Mouse (Mus musculus) heart, embryonic 11.5 days (tissue): ENCODE measurements around the gene Renbp. TPM values are rescaled to one million over a fixed set of nuclear protein-coding genes. Genes with fewer than 3 reads are reported as not detected.

ENCODE experiments used
- ATAC-seq: fragments of 200-750 bp; cut with Nextera tagmentation; replicated peaks from 2 replicates; pipeline ENCODE4 v1.8.0; 2017; ENCODE audit warnings: moderate library complexity; ENCODE audit not compliant: insufficient number of reproducible peaks, low FRiP score, low TSS enrichment
- H3K27ac ChIP-seq: fragments of 300-500 bp; sonication (generic); 2 replicates; pipeline ENCODE4 v1.5.1; 2014; ENCODE audit warnings: mild to moderate bottlenecking, low read depth, low read length
- H3K27me3 ChIP-seq: fragments of 300-500 bp; sonication (generic); 2 replicates; pipeline ENCODE4 v1.6.1; 2014; ENCODE audit warnings: mild to moderate bottlenecking, low read length, mixed read lengths; ENCODE audit not compliant: control insufficient read depth, insufficient read depth
- H3K36me3 ChIP-seq: fragments of 300-500 bp; sonication (generic); 2 replicates; pipeline ENCODE4 v1.6.1; 2014; ENCODE audit warnings: mild to moderate bottlenecking, low read length, moderate library complexity, mixed read lengths; ENCODE audit not compliant: control insufficient read depth, insufficient read depth
- H3K4me1 ChIP-seq: fragments of 300-500 bp; sonication (generic); 2 replicates; pipeline ENCODE4 v1.6.1; 2014; ENCODE audit warnings: low read length; ENCODE audit not compliant: control insufficient read depth, insufficient read depth
- H3K4me2 ChIP-seq: fragments of 300-500 bp; sonication (generic); 2 replicates; pipeline ENCODE4 v1.6.1; 2014; ENCODE audit warnings: mild to moderate bottlenecking, moderate library complexity
- H3K4me3 ChIP-seq: fragments of 300-500 bp; sonication (generic); 2 replicates; pipeline ENCODE4 v1.5.1; 2014; ENCODE audit warnings: low read depth, low read length
- H3K9ac ChIP-seq: fragments of 300-500 bp; sonication (generic); 2 replicates; pipeline ENCODE4 v1.6.1; 2014; ENCODE audit warnings: mild to moderate bottlenecking, low read depth, low read length, moderate library complexity
- H3K9me3 ChIP-seq: fragments of 300-500 bp; sonication (generic); replicated peaks from 2 replicates; pipeline ENCODE4 v1.6.1; 2016; ENCODE audit warnings: low read length; ENCODE audit not compliant: control insufficient read depth
- WGBS: fragments of 180-500 bp; shearing (Covaris S2); extraction: QIAGEN DNeasy Blood & Tissue Kit; methylation state at CpG from one replicate; pipeline ENCODE4 v1.1.7; 2014; ENCODE audit not compliant: insufficient replicate concordance; 5-methylcytosine and 5-hydroxymethylcytosine counted together
- polyA plus RNA-seq: library from polyadenylated mRNA; unstranded; fragments of >200 nt; fragmentation: Nextera tagmentation; extraction: Ambion mirVana; gene quantifications from 2 replicates; pipeline ENCODE4 v1.2.1, GENCODE M21; 2014

Gene Renbp
- polyA plus RNA-seq, 1 experiment from 2014 or later: 51.6 TPM

GRCm38 (mm10) chrX:73891551-73892152, 39.0 kb downstream of the Renbp start, which contains the start of gene Avpr2:
Avpr2 (plus strand) TSS chrX:73892102.
- WGBS: 74% methylated on average over 6 of the region's 6 CpGs
- H3K36me3 ChIP-seq: no peaks in the 10 kb centered on the region
- no peak within 1 kb of the TSS for H3K27ac ChIP-seq
- no peaks in the 10 kb centered on the region for H3K9me3 ChIP-seq
- no peak within 1 kb of the TSS for H3K4me3 ChIP-seq
- no peak within 1 kb of the TSS for H3K9ac ChIP-seq
- no peaks in the 10 kb centered on the region for H3K4me1 ChIP-seq
- H3K27me3 ChIP-seq: peaks cover 2% of the 10 kb centered on the region; the same call in 1 of the 2 replicates
- ATAC-seq: no peak
- no peak within 1 kb of the TSS for H3K4me2 ChIP-seq

GRCm38 (mm10) chrX:73881463-73881862, 49.2 kb downstream of the Renbp start:
- Histone ChIP-seq H3K36me3 (no peaks in the 10 kb centered on the region), H3K27me3 (peaks cover 27% of the 10 kb centered on the region), H3K4me3 (no peak overlapping the region), H3K4me1 (no peaks in the 10 kb centered on the region), H3K4me2 (no peak overlapping the region; the same call in 1 of the 2 replicates), H3K9ac (no peak overlapping the region), H3K9me3 (no peaks in the 10 kb centered on the region), H3K27ac (no peak overlapping the region)
- ATAC-seq: no peak
- 13% methylated on average over 6 of the region's 6 CpGs for WGBS

- Histone ChIP-seq H3K36me3 (no peaks in the 10 kb centered on the region), H3K4me2 (peak overlapping the region; percentile 63), H3K9ac (no peak overlapping the region), H3K4me1 (no peaks in the 10 kb centered on the region), H3K27ac (no peak overlapping the region), H3K4me3 (peak overlapping the region; percentile 39), H3K27me3 (peaks cover 28% of the 10 kb centered on the region), H3K9me3 (no peaks in the 10 kb centered on the region)
- ATAC-seq: no peak
- WGBS: 22% methylated on average over 16 of the region's 16 CpGs
Measured at GRCm38 (mm10) chrX:73881036-73881427, 49.6 kb downstream of the Renbp start.

GRCm38 (mm10) chrX:73880194-73881035, 50.2 kb downstream of the Renbp start:
- whole genome bisulfite sequencing: 13% methylated on average over 30 of the region's 48 CpGs
- H3K9me3 ChIP-seq: no peaks in the 10 kb centered on the region
- H3K27ac ChIP-seq: no peak overlapping the region
- H3K4me2 ChIP-seq: peak overlapping the region; percentile 63
- H3K36me3 ChIP-seq: no peaks in the 10 kb centered on the region
- H3K4me1 ChIP-seq: no peaks in the 10 kb centered on the region
- H3K4me3 ChIP-seq: peak overlapping the region; percentile 39
- no peak for ATAC-seq
- H3K27me3 ChIP-seq: peaks cover 30% of the 10 kb centered on the region
- no peak overlapping the region for H3K9ac ChIP-seq

GRCm38 (mm10) chrX:73877014-73877413, 53.6 kb downstream of the Renbp start:
- Histone ChIP-seq H3K4me3 (no peak overlapping the region), H3K4me2 (no peak overlapping the region), H3K4me1 (no peaks in the 10 kb centered on the region), H3K27me3 (peaks cover 33% of the 10 kb centered on the region), H3K36me3 (no peaks in the 10 kb centered on the region), H3K9me3 (no peaks in the 10 kb centered on the region), H3K27ac (no peak overlapping the region), H3K9ac (no peak overlapping the region)
- 56% methylated on average over 1 of the region's 1 CpGs for WGBS
- no peak for ATAC-seq

- no peaks in the 10 kb centered on the region for H3K4me1 ChIP-seq
- no peak for ATAC-seq
- H3K27ac ChIP-seq: no peak overlapping the region
- H3K4me3 ChIP-seq: no peak overlapping the region
- H3K9ac ChIP-seq: no peak overlapping the region
- no peaks in the 10 kb centered on the region for H3K36me3 ChIP-seq
- peaks cover 31% of the 10 kb centered on the region for H3K27me3 ChIP-seq
- H3K4me2 ChIP-seq: no peak overlapping the region
- no peaks in the 10 kb centered on the region for H3K9me3 ChIP-seq
- 70% methylated on average over 2 of the region's 2 CpGs for WGBS
Measured at GRCm38 (mm10) chrX:73875881-73876280, 54.8 kb downstream of the Renbp start.

Other genes with a start within 250 kb of the Renbp start
- gene Bcap31, start 214.7 kb downstream of the Renbp start, polyA plus RNA-seq: 171 and 188 TPM in 2 replicates
- gene Abcd1, start 214.3 kb downstream of the Renbp start, polyA plus RNA-seq: 8.1 and 9.2 TPM in 2 replicates
- gene Plxnb3, start 173.8 kb downstream of the Renbp start, polyA plus RNA-seq: 0.16 and 0.27 TPM in 2 replicates
- 52.6 and 57.9 TPM in 2 replicates for gene Srpk3, start 156.4 kb downstream of the Renbp start, polyA plus RNA-seq
- gene Idh3g, start 144.0 kb downstream of the Renbp start, polyA plus RNA-seq: 285 and 302 TPM in 2 replicates
- 159 and 162 TPM in 2 replicates for gene Ssr4, start 143.8 kb downstream of the Renbp start, polyA plus RNA-seq
- 0.33 and 0.46 TPM in 2 replicates for gene Pdzd4, start 105.9 kb downstream of the Renbp start, polyA plus RNA-seq
- not detected in 2 replicates for gene Avpr2, start 38.7 kb downstream of the Renbp start, polyA plus RNA-seq
- gene L1cam, start 34.7 kb downstream of the Renbp start, polyA plus RNA-seq: 1.3 and 2.2 TPM in 2 replicates
- gene Arhgap4, start 9.0 kb downstream of the Renbp start, polyA plus RNA-seq: 0.96 and 1.3 TPM in 2 replicates
- 94.3 and 96.5 TPM in 2 replicates for gene Naa10, start 8.9 kb downstream of the Renbp start, polyA plus RNA-seq
- gene Hcfc1, start 35.5 kb upstream of the Renbp start, polyA plus RNA-seq: 42.6 and 52.1 TPM in 2 replicates
- 39.3 and 40.7 TPM in 2 replicates for gene Irak1, start 93.1 kb upstream of the Renbp start, polyA plus RNA-seq
- gene Opn1mw, start 196.6 kb upstream of the Renbp start, polyA plus RNA-seq: not detected in 2 replicates
- gene Mecp2, start 204.5 kb upstream of the Renbp start, polyA plus RNA-seq: 9.8 and 11.9 TPM in 2 replicates
- gene Tex28, start 237.0 kb upstream of the Renbp start, polyA plus RNA-seq: not detected in 2 replicates
- gene Tktl1, start 246.4 kb upstream of the Renbp start, polyA plus RNA-seq: not detected in 2 replicates